ENCODE assay signal across 8 mouse cellular contexts in genomic region chr3:96905592-96905991, GRCm38 (mm10). TPM values are rescaled to one million over a fixed set of nuclear protein-coding genes. Genes with fewer than 3 reads are reported as not detected.
DNase-seq lines count a peak whose midpoint lies in the region; ATAC-seq and TF ChIP-seq lines count a peak whose summit lies in the region.

No protein-coding gene starts in this region.

- no peak for TF ChIP-seq POLR2A in heart, adult 2 months (IDR thresholded peaks at IDR 0.05; ENCODE audit: insufficient read depth, low read depth, low read length)

- H3ac ChIP-seq in C2C12 (ENCODE audit: control insufficient read depth, insufficient read length, low read depth), result no peak overlapping the region

- no peak overlapping the region for H3K9ac ChIP-seq in heart, adult 2 months (ENCODE audit: low read depth, low read length)
- peak overlapping the region; percentile 84 for H3K9ac ChIP-seq in forebrain, embryonic 13.5 days
- peak overlapping the region; percentile 93 for H3K9ac ChIP-seq in liver, embryonic 12.5 days

- peak overlapping the region; percentile 86 for H3K4me2 ChIP-seq in forebrain, embryonic 13.5 days
- peak overlapping the region; percentile 88 for H3K4me2 ChIP-seq in liver, embryonic 12.5 days

- no peak for TF ChIP-seq EP300 in heart, adult 2 months (IDR thresholded peaks at IDR 0.05; ENCODE audit: insufficient read depth, low read depth, low read length)

- H3K79me3 ChIP-seq in C2C12 (ENCODE audit: low read depth), result peaks cover 1% of the 10 kb centered on the region

- H3K79me2 ChIP-seq in heart, adult 2 months (replicated peaks; ENCODE audit: control insufficient read depth, insufficient read depth, low read length), result no peaks in the 10 kb centered on the region
- H3K79me2 ChIP-seq in C2C12 (ENCODE audit: control insufficient read depth, insufficient read depth), result peaks cover 12% of the 10 kb centered on the region

- no peaks in the 10 kb centered on the region for H3K27me3 ChIP-seq in heart, adult 2 months (ENCODE audit: control insufficient read depth, insufficient read depth, low read length)
- peaks cover 3% of the 10 kb centered on the region for H3K27me3 ChIP-seq in C2C12 (ENCODE audit: control insufficient read depth, insufficient read depth, insufficient read length)
- peaks cover 20% of the 10 kb centered on the region for H3K27me3 ChIP-seq in forebrain, embryonic 13.5 days
- peaks cover 8% of the 10 kb centered on the region; the same call in 1 of the 2 replicates for H3K27me3 ChIP-seq in liver, embryonic 12.5 days (replicated peaks)

- peak overlapping the region; percentile 51 for H3K27ac ChIP-seq in heart, adult 2 months
- H3K27ac ChIP-seq in forebrain, embryonic 13.5 days, result no peak overlapping the region
- H3K27ac ChIP-seq in liver, embryonic 12.5 days, result no peak overlapping the region

- H3K36me3 ChIP-seq in heart, adult 2 months (ENCODE audit: control insufficient read depth, insufficient read depth, low read length), result no peaks in the 10 kb centered on the region
- no peaks in the 10 kb centered on the region for H3K36me3 ChIP-seq in C2C12 (ENCODE audit: control insufficient read depth, insufficient read depth)
- no peaks in the 10 kb centered on the region for H3K36me3 ChIP-seq in forebrain, embryonic 13.5 days (ENCODE audit: poor library complexity, severe bottlenecking)
- no peaks in the 10 kb centered on the region for H3K36me3 ChIP-seq in liver, embryonic 12.5 days

- H3K9me3 ChIP-seq in forebrain, embryonic 13.5 days (replicated peaks), result no peaks in the 10 kb centered on the region
- no peaks in the 10 kb centered on the region for H3K9me3 ChIP-seq in liver, embryonic 12.5 days (replicated peaks)

- no peak for DNase-seq in heart, adult 2 months
- no peak for DNase-seq in heart, postnatal 4 days
- DNase-seq in urinary bladder, postnatal 14 days (ENCODE audit: low spot score), result no peak
- no peak for DNase-seq in spleen, adult 12 weeks (ENCODE audit: low spot score)
- DNase-seq in gastrocnemius, postnatal 4 days (ENCODE audit: low spot score in 2 of 2), result no peak

- intact Hi-C loops in heart, adult 2 months (cut with DNase I), result no loop called here

- H3K4me1 ChIP-seq in heart, adult 2 months (ENCODE audit: control insufficient read depth, insufficient read depth, low read length), result no peaks in the 10 kb centered on the region; the same call in 1 of the 2 replicates
- peaks cover 13% of the 10 kb centered on the region for H3K4me1 ChIP-seq in forebrain, embryonic 13.5 days
- peaks cover 28% of the 10 kb centered on the region for H3K4me1 ChIP-seq in liver, embryonic 12.5 days

- peak; percentile 65 for ATAC-seq in forebrain, embryonic 13.5 days
- ATAC-seq in liver, embryonic 12.5 days, result peak; percentile 14

- WGBS in heart, adult 2 months, result 36% methylated on average over 9 of the region's 9 CpGs
- WGBS in forebrain, embryonic 13.5 days, result 49% methylated on average over 9 of the region's 9 CpGs
- 35% methylated on average over 9 of the region's 9 CpGs for WGBS in liver, embryonic 12.5 days (ENCODE audit: insufficient replicate concordance)

- peak overlapping the region; percentile 94 for H3K4me3 ChIP-seq in heart, adult 2 months
- peak overlapping the region; percentile 85 for H3K4me3 ChIP-seq in C2C12 (ENCODE audit: insufficient read depth, poor library complexity, severe bottlenecking)
- peak overlapping the region; percentile 85 for H3K4me3 ChIP-seq in forebrain, embryonic 13.5 days
- peak overlapping the region; percentile 94 for H3K4me3 ChIP-seq in liver, embryonic 12.5 days

- no peak for TF ChIP-seq CTCF in heart, adult 2 months (IDR thresholded peaks at IDR 0.05)
- TF ChIP-seq CTCF in C2C12 (IDR thresholded peaks at IDR 0.05; ENCODE audit: control insufficient read depth, insufficient read depth, insufficient read length), result no peak

TF ChIP-seq in C2C12, 6 proteins besides CTCF, POLR2A, EP300 and RAD21:
- TF ChIP-seq USF1 (IDR thresholded peaks at IDR 0.05; ENCODE audit: low read depth), result no peak
- TF ChIP-seq MYOD1 (IDR thresholded peaks at IDR 0.05; ENCODE audit: control insufficient read depth, insufficient read length, low read depth), result no peak
- TF ChIP-seq MAX (IDR thresholded peaks at IDR 0.05), result no peak
- TF ChIP-seq CEBPB (IDR thresholded peaks at IDR 0.05; ENCODE audit: low read depth), result no peak
- no peak for TF ChIP-seq FOSL1 (IDR thresholded peaks at IDR 0.05; ENCODE audit: insufficient read depth, low read length, poor library complexity, severe bottlenecking)
- no peak for TF ChIP-seq MYOG (IDR thresholded peaks at IDR 0.05; ENCODE audit: control insufficient read depth, extremely low read depth, insufficient read length)

RNA-seq across cellular contexts. Expression of gene Gpr89, which starts 0.4 kb away (rescaled TPM):
- total RNA-seq in heart, adult 2 months (2021), result 10 to 100 TPM; 22.9 to 24.2 TPM
- 16.2 and 26.2 TPM in 2 replicates for polyA plus RNA-seq in heart, adult 2 months (2012; rRNA removed)
- total RNA-seq in heart, postnatal 4 days (2021), result 10 to 100 TPM; 17.8 to 22.7 TPM
- 17.7 TPM for polyA plus RNA-seq in C2C12 (2012; fragmentation: generic; extraction: Trizol)
- 37.4 and 38.9 TPM in 2 replicates for polyA plus RNA-seq in forebrain, embryonic 13.5 days (2015; fragmentation: Nextera tagmentation; extraction: Ambion mirVana)
- 33.5 and 34.5 TPM in 2 replicates for polyA plus RNA-seq in liver, embryonic 12.5 days (2016; fragmentation: Nextera tagmentation; extraction: Ambion mirVana)
- 10 to 100 TPM; 21.1 to 23.6 TPM for total RNA-seq in gastrocnemius, postnatal 4 days (2021)

RNA-seq across cellular contexts. Expression of gene Gja5, which starts 1.1 kb away (rescaled TPM):
- total RNA-seq in heart, adult 2 months (2021), result 10 to 100 TPM; 14.2 to 16.3 TPM
- polyA plus RNA-seq in heart, adult 2 months (2012; rRNA removed), result 24.0 and 30.7 TPM in 2 replicates
- total RNA-seq in heart, postnatal 4 days (2021), result 10 to 100 TPM; 55.6 to 60.6 TPM
- polyA plus RNA-seq in C2C12 (2012; fragmentation: generic; extraction: Trizol), result 0.12 TPM
- polyA plus RNA-seq in forebrain, embryonic 13.5 days (2015; fragmentation: Nextera tagmentation; extraction: Ambion mirVana), result 2.3 and 3.0 TPM in 2 replicates
- polyA plus RNA-seq in liver, embryonic 12.5 days (2016; fragmentation: Nextera tagmentation; extraction: Ambion mirVana), result 2.5 TPM in 2 replicates
- total RNA-seq in gastrocnemius, postnatal 4 days (2021), result 1 to 10 TPM; 9.1 to 9.3 TPM

RNA-seq across cellular contexts. Expression of gene Gja8, which starts 20.2 kb away (rescaled TPM):
- total RNA-seq in heart, adult 2 months (2021), result not detected
- not detected in 2 replicates for polyA plus RNA-seq in heart, adult 2 months (2012; rRNA removed)
- not detected for total RNA-seq in heart, postnatal 4 days (2021)
- not detected for polyA plus RNA-seq in C2C12 (2012; fragmentation: generic; extraction: Trizol)
- 0.03 TPM in 1 of 2 replicates, not detected in the other for polyA plus RNA-seq in forebrain, embryonic 13.5 days (2015; fragmentation: Nextera tagmentation; extraction: Ambion mirVana)
- polyA plus RNA-seq in liver, embryonic 12.5 days (2016; fragmentation: Nextera tagmentation; extraction: Ambion mirVana), result not detected in 2 replicates
- total RNA-seq in gastrocnemius, postnatal 4 days (2021), result not detected
